Mouse (Mus musculus) midbrain, embryonic 16.5 days (tissue): ENCODE measurements around the gene Cst13. TPM values are rescaled to one million over a fixed set of nuclear protein-coding genes. Genes with fewer than 3 reads are reported as not detected.
A peak's percentile ranks its signal among the peaks of the same experiment; 100 is the strongest.

ENCODE experiments used
- ATAC-seq: fragments of 200-750 bp; cut with Nextera tagmentation; 2 replicates; pipeline ENCODE4 v1.8.0; 2017; ENCODE audit warnings: moderate TSS enrichment
- H3K27ac ChIP-seq: fragments of 300-500 bp; sonication (generic); 2 replicates; pipeline ENCODE4 v1.5.1; 2014; ENCODE audit warnings: mild to moderate bottlenecking, low read length, mixed read lengths
- H3K27me3 ChIP-seq: fragments of 300-500 bp; sonication (generic); 2 replicates; pipeline ENCODE4 v1.6.1; 2014; ENCODE audit warnings: low read depth, low read length, mixed read lengths; ENCODE audit not compliant: control insufficient read depth, insufficient read depth
- H3K36me3 ChIP-seq: fragments of 300-500 bp; sonication (generic); 2 replicates; pipeline ENCODE4 v1.6.1; 2014; ENCODE audit warnings: mild to moderate bottlenecking, low read length, moderate library complexity, mixed read lengths; ENCODE audit not compliant: control insufficient read depth, insufficient read depth
- H3K4me1 ChIP-seq: fragments of 300-500 bp; sonication (generic); 2 replicates; pipeline ENCODE4 v1.6.1; 2014; ENCODE audit warnings: mild to moderate bottlenecking, low read length, mixed read lengths; ENCODE audit not compliant: control insufficient read depth, insufficient read depth
- H3K4me2 ChIP-seq: fragments of 300-500 bp; sonication (generic); 2 replicates; pipeline ENCODE4 v1.6.1; 2014; ENCODE audit warnings: mild to moderate bottlenecking, low read length, mixed read lengths
- H3K4me3 ChIP-seq: fragments of 300-500 bp; sonication (generic); 2 replicates; pipeline ENCODE4 v1.5.1; 2014; ENCODE audit warnings: low read depth, mild to moderate bottlenecking, low read length, moderate library complexity, mixed read lengths
- H3K9ac ChIP-seq: fragments of 300-500 bp; sonication (generic); 2 replicates; pipeline ENCODE4 v1.6.1; 2014; ENCODE audit warnings: low read depth, low read length, mixed read lengths
- H3K9me3 ChIP-seq: fragments of 300-500 bp; sonication (generic); replicated peaks from 2 replicates; pipeline ENCODE4 v1.6.1; 2014; ENCODE audit warnings: mild to moderate bottlenecking, low read length, mixed read lengths; ENCODE audit not compliant: control insufficient read depth, poor library complexity, severe bottlenecking
- WGBS: fragments of 180-500 bp; shearing (Covaris S2); extraction: QIAGEN DNeasy Blood & Tissue Kit; methylation state at CpG from one replicate; pipeline ENCODE4 v1.1.7; 2014; 5-methylcytosine and 5-hydroxymethylcytosine counted together
- polyA plus RNA-seq: library from polyadenylated mRNA; unstranded; fragments of >200 nt; fragmentation: Nextera tagmentation; extraction: Ambion mirVana; gene quantifications from 2 replicates; pipeline ENCODE4 v1.2.1, GENCODE M21; 2015

The Cst13 gene
- polyA plus RNA-seq, 1 experiment from 2014 or later = not detected

DNA sequence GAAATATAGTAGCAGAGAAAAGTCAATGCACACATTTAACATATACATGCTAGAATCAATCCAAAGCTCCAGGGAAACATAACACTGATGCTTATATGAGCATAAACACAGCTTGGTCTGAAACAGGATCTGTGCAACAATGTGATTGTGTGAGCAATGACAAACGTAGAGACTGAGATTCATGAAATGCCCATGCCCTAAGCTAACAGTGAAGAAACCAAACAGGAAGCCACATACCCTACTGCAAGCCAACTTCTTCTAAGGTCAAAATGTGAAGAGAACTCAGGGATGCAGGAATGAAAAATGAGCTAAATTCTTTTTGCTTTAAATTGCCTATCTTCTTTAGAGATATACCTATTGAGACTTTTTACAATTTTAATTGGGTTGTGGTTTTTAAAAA lies 49.1 kb downstream of the Cst13 start:
- Histone ChIP-seq H3K27me3 (no peaks in the 10 kb centered on the region), H3K9me3 (no peaks in the 10 kb centered on the region), H3K4me3 (no peak overlapping the region), H3K4me1 (peaks cover 17% of the 10 kb centered on the region), H3K36me3 (peaks cover 10% of the 10 kb centered on the region; the same call in 1 of the 2 replicates), H3K9ac (no peak overlapping the region), H3K4me2 (no peak overlapping the region), H3K27ac (no peak overlapping the region)
- WGBS = 89% methylated on average over 1 of the region's 1 CpGs
- no peak for ATAC-seq

DNA sequence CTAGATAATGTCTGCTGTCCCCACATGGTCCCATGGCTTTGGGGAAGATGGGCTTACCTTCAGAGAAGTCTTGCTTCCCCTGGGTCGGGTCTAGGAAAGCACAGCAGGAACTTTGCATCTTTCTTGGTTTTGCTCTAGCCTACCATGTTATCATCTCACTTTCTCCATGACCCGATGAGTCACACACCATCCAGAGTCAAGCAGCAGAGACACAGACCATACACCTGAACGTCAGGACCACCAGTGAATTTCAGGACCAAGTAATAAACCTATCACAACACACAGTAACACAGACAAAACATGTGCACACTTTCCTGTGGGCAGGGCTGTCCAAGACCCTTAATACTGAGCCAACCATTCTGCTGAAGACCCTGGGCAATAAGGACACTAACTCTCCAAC lies 50.6 kb downstream of the Cst13 start:
- no peak overlapping the region for H3K4me3 ChIP-seq
- no peak overlapping the region for H3K4me2 ChIP-seq
- 95% methylated on average over 3 of the region's 3 CpGs for WGBS
- no peak for ATAC-seq
- H3K4me1 ChIP-seq = peaks cover 21% of the 10 kb centered on the region
- H3K27ac ChIP-seq = no peak overlapping the region
- H3K9me3 ChIP-seq = no peaks in the 10 kb centered on the region
- peaks cover 10% of the 10 kb centered on the region; the same call in 1 of the 2 replicates for H3K36me3 ChIP-seq
- no peaks in the 10 kb centered on the region for H3K27me3 ChIP-seq
- no peak overlapping the region for H3K9ac ChIP-seq

DNA sequence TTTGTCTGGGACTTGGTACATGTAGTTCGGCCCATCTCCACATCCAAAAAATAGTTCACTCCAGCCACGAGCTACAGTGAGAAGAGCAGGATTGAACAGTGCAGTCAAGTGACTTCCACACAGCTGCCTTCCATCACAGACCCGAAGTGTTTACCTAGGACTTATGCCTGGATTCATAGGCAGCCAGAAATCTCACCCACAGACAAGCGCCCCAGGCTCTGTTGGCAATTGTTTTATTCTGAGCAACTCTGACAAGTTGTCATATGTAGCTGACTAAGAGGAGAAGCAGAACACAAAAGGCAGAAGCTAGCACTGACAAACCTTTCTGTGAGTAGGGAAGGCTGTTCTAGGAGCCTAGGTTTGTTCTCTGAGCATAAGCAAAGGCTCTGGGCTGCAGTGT lies 53.0 kb downstream of the Cst13 start:
- Histone ChIP-seq H3K36me3 (peaks cover 10% of the 10 kb centered on the region; the same call in 1 of the 2 replicates), H3K27ac (no peak overlapping the region), H3K4me3 (peak overlapping the region; percentile 96), H3K4me1 (peaks cover 24% of the 10 kb centered on the region), H3K27me3 (no peaks in the 10 kb centered on the region), H3K9ac (peak overlapping the region; percentile 93), H3K9me3 (no peaks in the 10 kb centered on the region), H3K4me2 (peak overlapping the region; percentile 89)
- no peak for ATAC-seq
- WGBS = 88% methylated on average over 4 of the region's 4 CpGs

DNA sequence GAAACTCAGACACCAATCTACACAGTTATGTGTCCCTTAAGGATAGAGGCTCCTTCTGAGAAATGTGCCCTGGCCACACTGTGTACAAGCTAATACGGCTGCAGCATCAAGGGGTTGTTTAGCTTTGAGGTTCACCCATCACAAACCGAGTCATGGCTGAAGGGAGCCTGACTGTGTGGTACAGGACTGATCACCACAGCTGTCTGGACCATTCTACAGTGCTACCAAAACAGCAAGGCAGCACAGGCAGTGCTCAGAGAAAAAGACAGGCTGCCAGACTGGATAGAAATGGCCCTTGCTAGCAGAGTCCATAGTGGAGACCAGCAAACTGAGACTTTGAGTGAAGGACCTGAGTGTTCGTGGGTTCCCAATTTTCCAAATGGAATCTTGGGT lies 54.3 kb downstream of the Cst13 start:
- Histone ChIP-seq H3K4me1 (peaks cover 24% of the 10 kb centered on the region), H3K27me3 (no peaks in the 10 kb centered on the region), H3K4me2 (peak overlapping the region; percentile 89), H3K36me3 (peaks cover 10% of the 10 kb centered on the region; the same call in 1 of the 2 replicates), H3K4me3 (peak overlapping the region; percentile 96), H3K9me3 (no peaks in the 10 kb centered on the region), H3K27ac (no peak overlapping the region; the same call in 1 of the 2 replicates), H3K9ac (peak overlapping the region; percentile 93)
- ATAC-seq = peak; percentile 11; the same call in 1 of the 2 replicates
- WGBS = 39% methylated on average over 3 of the region's 3 CpGs

DNA sequence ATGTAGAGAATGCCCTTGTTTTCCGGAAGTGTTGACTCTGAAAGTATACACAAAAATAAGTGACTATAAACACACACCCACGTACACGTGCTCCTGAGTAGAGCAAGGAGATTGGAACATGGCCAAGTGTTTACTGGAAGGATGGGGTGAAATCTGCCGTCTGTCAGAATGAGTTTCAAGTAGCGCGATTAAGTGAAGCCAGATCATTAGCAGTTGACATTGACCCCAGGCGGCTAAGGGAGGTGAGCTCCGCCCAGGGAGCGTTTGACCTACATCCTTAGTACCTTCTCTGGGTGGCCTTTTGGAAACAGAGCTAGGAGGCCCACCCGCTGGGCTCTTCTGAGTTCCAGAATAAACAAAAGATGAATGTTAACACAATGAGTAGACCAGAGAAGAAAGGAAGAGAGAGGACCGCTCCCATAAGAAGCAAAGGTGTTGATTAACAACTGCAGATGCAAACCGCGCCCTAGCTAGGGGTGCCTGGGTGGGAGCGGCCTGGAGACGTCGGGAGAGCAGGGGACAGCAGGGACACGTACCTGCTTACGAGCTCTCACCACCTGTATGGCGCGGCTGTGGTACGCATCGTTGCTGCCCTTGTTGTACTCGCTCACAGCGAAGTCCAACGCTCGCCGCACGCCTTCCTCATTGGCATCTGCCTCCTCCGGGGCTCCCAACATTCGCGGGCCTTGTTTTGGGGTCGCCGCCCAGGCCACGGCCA lies 54.9 kb downstream of the Cst13 start:
- peaks cover 24% of the 10 kb centered on the region for H3K4me1 ChIP-seq
- no peaks in the 10 kb centered on the region for H3K9me3 ChIP-seq
- peaks cover 10% of the 10 kb centered on the region; the same call in 1 of the 2 replicates for H3K36me3 ChIP-seq
- H3K4me2 ChIP-seq = peak overlapping the region; percentile 89
- H3K27ac ChIP-seq = peak overlapping the region; percentile 86
- under 1% methylated on average over 34 of the region's 34 CpGs for whole genome bisulfite sequencing
- peak; percentile 80 for ATAC-seq
- no peaks in the 10 kb centered on the region for H3K27me3 ChIP-seq
- H3K9ac ChIP-seq = peak overlapping the region; percentile 93
- peak overlapping the region; percentile 96 for H3K4me3 ChIP-seq

DNA sequence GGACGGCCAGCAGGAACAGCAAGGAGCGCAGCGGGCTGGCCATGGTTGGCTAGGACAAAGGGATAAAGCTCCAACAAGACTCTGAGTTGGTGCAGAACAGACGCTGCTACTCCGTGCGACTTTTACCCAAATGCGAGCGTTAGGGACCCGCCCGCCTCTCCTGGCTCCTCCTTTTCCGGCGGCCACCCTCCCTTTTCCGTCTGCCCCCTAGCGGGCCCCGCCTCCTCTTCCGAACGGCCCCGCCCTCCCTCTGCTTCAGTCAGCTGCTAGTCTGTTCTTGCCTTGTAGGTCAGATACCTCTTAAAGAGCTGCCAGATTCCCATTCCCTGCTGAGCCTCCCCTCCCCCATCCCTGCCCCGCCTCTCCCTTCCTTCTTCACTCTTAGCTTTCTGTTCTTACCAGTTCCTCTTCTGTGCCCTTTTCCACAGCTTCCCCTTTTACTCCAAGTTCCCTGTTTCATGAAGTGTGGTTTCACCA lies 55.5 kb downstream of the Cst13 start, which contains the start of gene Cst3:
Gene Cst3, minus strand, starts transcription at position 358 of the 477 bp plus-strand sequence.
- peaks cover 10% of the 10 kb centered on the region; the same call in 1 of the 2 replicates for H3K36me3 ChIP-seq
- peak within 1 kb of the TSS; percentile 86 for H3K27ac ChIP-seq
- no peaks in the 10 kb centered on the region for H3K9me3 ChIP-seq
- peak within 1 kb of the TSS; percentile 89 for H3K4me2 ChIP-seq
- no peaks in the 10 kb centered on the region for H3K27me3 ChIP-seq
- H3K9ac ChIP-seq = peak within 1 kb of the TSS; percentile 93
- under 1% methylated on average over 19 of the region's 19 CpGs for WGBS
- H3K4me1 ChIP-seq = peaks cover 24% of the 10 kb centered on the region
- peak; percentile 97 for ATAC-seq
- H3K4me3 ChIP-seq = peak within 1 kb of the TSS; percentile 96

DNA sequence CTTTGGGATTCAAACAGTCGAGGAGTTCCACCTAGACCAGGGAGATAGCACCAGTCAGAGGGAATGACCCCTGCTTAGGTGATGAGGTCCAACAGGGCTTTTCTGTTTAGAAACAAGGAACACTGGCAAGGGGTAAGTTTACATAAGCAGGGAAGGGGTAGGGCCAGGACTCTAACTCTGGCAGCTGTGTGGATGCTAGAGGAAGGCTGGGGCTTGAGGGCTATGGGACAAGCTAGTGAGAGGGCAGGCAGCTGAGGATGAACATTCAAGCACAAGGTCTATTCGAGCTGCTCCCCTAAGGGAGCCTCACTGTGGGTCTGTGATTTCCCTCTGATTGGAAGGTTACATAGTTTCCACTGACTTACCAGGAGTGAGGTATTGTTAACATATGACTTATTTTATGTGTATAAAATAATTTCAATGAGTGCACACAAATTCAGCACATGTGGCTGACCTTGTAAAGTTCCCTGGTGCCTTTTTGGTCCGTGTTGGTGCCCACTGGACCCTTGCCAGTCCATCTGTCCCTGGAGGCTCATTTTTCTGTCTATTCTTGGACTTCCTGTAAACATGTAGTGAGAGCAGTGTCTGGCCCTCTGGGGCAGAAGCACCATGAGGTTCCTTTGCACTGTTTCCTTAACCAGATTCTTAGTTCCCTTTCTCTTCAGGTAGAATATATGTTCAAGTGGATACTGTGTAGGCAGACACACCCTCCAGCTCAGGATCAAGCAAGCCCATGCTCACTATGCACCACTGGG lies 57.3 kb downstream of the Cst13 start:
- Histone ChIP-seq H3K9me3 (no peaks in the 10 kb centered on the region), H3K9ac (no peak overlapping the region), H3K4me3 (no peak overlapping the region), H3K27ac (no peak overlapping the region), H3K4me1 (peaks cover 24% of the 10 kb centered on the region), H3K4me2 (no peak overlapping the region), H3K27me3 (no peaks in the 10 kb centered on the region), H3K36me3 (no peaks in the 10 kb centered on the region)
- no peak for ATAC-seq
- WGBS = 64% methylated on average over 3 of the region's 3 CpGs

DNA sequence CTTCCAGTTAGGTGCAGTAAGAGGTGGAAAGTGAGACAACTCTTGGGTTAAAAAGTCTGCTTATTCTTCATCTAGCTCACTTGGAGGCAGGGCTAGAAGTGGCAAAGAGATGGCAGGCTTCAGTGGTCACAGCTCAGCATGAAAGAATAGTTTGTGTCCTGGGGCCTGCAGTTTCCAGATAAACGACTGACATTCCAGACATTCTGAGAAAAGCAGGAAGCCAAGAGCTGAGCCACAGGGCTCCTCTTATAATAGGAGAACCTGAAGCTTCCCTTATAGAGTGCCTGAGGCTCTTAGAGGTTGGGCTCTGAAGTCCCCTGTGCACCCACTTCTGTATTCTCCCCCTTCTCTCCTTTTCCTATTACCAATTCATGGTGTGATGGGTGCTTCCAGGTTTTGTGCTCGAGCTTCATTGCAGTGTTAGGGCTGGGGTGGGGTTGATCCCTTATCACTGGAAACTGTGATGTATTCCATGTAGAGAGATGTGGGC lies 58.8 kb downstream of the Cst13 start:
- no peak overlapping the region for H3K4me3 ChIP-seq
- H3K9ac ChIP-seq = no peak overlapping the region
- H3K27ac ChIP-seq = no peak overlapping the region
- WGBS = 14% methylated on average over 2 of the region's 2 CpGs
- peaks cover 10% of the 10 kb centered on the region for H3K4me1 ChIP-seq
- H3K27me3 ChIP-seq = no peaks in the 10 kb centered on the region
- H3K4me2 ChIP-seq = no peak overlapping the region
- no peak for ATAC-seq
- no peaks in the 10 kb centered on the region for H3K36me3 ChIP-seq
- H3K9me3 ChIP-seq = no peaks in the 10 kb centered on the region
